Mouse (Mus musculus) testis, postnatal 10 days (tissue): ENCODE measurements at regions not wholly inside any gene's neighbourhood (a gene's known extent, or its start where the extent isn't known, plus 50 kb on each side); places are given as distances from the start of the nearest gene placed in this dataset.
A peak's percentile ranks its signal among the peaks of the same experiment; 100 is the strongest.

Experiments used
- DNase-seq: peaks from one replicate; pipeline ENCODE4 v3.0.0; 2021; ENCODE audit warnings: low spot score

DNA sequence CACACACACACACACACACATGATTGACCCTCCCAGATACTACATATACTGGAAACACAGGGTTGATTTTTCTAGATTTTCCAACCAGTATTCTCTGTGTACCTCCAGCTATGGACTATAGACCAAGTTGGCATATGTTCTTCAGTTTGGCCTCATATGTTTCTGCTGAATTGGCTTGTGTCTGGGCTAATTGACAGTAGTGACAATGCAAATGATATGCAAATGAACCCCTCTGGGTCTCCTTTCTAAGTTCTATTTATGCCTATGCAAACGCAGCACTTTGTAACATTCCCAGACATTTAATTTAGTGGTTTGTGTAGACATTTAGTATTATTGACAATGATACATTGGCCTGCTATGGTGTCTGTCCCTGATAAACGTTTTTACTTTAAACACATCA is 582.0 kb upstream of the Negr1 start:
- DNase-seq = no peak

DNA sequence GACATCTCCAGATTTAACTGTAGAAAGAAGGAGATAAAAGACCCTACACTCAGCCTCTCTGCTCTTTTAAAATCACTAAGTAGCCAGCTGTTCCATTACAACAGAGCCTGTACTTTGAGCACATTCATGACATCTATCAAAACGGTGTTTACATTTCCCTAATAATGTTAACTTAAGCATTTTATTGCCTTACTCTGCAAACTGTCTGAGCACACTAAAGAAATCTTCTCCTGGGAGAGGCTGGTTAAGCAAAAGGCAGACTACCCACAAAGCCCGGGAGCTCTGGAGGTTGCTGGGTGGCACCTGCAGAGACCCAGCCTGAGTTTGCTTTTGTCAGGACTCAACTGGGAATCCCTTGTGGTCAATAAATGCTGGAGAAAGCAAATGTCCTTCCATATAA is 567.5 kb upstream of the Negr1 start:
- no peak for DNase-seq

DNA sequence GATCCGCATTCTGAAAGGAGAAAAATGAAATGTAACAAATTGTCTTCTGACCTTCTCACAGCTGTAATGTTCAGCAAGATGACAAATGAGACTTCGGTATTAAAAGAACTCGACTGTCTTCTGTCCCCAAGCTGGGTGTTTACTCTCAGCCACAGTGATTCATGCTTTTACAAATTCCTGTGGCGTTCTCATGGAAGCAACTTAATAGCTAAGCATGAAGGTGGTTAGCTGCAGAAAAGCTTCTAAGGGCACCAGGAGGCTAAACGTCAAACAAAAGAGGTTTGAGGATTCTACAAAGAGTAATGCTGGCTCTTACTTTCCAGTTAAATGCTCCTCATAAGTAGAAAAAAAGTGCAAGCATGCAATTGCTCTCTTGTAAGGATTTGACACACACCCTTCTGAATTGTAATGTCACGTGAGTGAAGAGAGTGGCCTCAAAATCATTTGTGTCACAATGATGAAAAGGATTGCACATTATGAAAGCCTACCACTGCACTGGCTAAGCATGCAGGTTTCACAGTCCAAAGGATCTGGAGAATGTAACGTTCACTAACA is 543.8 kb upstream of the Negr1 start:
- DNase-seq = no peak

DNA sequence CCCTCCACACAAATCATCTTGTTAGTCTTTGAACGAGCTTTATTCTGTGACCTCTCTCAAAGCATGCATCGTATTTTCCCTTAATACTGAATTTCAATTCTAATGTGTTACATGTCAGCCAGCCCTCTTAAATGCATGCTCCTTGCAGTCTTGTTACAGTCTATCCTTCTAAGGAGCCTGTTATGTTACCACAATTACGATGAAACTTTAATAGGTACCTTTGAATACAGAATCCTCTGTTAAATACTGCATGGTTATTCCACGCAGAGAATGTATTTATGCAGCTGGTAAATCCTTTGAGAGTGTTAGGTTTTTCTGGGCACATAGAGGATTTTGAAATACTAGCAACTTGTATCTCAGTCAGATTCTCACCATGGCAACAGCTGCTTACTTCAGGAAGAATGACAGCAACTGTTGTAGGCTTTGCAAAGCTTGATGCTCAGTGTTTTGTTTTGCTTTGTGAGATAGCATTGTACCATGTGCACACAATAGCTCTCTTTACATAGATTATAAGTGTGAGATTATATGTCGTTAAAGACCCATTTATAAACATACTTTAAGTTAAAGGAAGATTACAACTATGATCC is 532.9 kb upstream of the Negr1 start:
- DNase-seq = no peak

DNA sequence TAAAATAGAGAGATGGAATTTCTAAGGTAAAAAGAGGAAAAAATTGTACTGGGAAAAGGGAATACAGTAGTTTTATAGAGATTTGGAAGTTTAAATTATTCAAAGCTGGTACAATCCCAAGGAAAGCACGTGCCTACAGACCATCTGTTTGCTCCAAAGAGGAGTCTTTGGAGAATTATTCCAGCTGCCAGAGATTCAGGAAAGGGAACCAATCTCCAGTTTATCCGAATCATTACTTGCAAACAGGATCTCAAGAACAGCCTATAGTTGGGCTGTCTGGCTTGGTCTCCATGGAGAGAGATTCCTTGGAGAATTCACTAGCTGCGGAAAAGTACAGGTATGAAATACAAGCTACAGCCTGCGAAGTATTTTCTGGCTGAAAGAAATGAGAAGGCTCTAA is 491.3 kb upstream of the Negr1 start:
- DNase-seq = no peak

DNA sequence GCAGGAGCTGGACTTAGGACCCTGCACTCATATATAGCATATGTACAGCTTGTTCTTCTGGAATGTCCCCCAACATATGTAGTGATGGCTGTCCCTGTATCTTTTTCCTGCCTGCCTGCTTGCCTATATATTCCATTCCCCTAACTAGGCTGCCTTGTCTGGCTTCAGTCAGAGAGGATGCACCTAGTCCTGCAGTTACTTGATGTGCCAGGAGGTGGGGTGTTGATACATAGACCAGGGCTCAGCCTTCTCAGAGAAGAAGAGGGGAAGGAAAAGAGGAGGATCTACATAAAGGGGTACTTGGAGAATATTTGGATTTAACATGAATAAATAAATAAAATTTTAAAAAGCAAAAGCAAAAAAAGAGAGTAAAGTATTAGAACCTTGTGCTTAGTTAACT is 479.3 kb upstream of the Negr1 start:
- peak; percentile 38 for DNase-seq

DNA sequence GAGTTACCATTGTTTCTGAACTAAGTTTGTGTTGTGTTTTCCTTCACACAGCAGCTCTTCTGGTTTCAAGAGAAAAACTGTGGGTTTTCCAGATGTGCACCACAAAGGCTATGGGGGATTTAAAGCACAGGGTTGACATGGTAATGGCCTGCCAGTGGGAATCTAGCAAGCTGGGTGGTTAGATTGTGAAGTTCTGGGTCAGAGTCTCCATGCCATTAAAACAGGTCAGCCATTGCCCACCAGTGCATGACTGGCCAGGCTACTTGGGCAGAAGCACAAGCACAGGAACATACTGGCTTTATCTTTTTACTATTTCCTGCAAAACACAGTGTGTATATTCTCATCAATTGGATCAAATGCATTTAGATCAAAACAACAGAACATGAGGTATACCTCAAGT is 467.9 kb upstream of the Negr1 start:
- no peak for DNase-seq

DNA sequence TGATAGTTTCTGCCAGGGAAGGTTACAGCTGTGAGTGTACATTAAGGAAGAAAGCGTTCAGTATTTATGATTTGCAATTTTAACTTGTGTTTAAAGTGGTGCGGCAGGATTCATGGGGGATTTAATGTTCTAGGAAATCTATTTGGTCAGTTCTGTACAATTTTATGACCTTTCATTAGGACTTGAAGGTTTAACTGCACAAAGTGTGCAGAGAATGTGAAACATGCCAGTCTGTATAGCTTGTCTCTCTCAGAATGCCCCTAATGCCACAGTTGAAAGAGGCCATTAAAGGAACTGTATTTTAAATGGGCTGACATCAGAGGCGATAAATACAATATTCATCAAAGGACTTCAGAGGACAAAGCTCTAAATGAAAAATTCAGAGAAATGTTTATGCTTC is 466.6 kb upstream of the Negr1 start:
- no peak for DNase-seq

DNA sequence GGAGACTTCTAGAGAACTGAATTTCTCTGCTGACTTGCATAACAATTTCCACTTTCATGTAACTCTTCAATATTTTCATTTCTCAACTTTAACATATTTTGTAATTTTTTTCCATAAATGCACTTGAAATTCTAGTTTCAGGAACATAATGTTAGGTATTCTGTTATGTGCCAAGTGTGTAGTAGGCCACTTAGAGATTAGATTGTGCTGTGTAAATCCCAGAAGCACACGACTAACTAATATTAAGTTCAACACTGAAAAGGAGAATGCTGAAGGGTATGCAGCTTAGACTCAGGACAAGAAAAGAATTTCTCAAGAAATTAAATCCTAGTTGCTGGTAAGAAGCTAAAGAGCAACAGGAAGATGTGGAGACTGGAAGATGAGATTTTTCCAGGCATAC is 455.8 kb upstream of the Negr1 start:
- no peak for DNase-seq

DNA sequence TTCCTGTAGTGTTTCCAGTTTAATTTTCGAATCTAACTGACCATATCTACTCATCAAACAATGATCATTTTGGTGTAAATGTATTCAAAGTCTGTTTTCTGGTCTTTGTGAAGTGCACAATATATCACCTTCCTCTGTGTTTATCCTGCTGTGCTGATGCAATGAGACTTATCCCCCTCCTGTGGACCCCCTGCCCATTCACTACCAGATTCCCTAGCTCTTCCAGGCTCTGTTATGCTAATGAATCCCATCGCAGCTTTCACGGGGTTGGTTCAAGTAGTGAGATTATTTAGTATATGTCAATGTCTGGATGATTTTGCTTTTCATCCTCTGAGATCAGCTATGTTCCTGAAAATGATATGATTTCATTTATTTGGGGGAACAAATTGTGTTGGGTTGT is 441.3 kb upstream of the Negr1 start:
- DNase-seq = no peak

DNA sequence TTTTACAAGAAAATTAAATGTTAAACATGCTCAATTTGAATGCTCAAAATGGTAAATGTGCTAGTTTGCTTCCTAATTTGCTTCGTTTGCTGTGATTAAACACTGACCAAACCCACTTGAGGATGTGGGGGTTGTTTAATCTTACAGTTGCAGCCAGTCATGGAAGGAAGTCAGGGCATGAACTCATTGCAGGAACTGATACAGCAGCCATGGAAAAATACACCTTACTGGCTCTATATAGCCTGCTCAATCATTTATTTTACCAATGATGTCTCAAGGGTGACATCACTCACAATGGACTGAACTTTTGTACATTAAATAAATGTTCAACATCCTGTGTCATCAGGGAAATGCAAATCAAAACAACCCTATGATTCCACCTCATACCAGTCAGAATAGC is 430.0 kb upstream of the Negr1 start:
- DNase-seq = no peak

DNA sequence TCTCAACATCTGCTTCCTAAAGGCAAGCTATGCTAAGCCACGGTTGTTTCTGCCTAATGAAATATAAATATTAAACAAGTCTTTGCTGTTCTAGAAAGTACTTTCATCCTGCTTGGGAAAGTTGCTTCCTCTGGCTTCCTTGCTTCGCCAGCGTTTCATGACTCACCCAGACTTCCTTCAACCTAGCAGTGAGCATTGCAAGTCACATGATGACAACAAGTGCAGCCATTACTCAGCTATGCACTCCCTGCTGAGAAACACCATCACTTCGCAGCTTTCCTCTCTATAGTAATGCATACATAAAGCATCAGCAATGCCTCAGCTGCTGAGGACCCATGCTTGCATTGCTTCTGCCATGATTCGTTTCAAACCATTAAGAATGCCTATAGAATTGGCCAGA is 420.2 kb upstream of the Negr1 start:
- DNase-seq = no peak

DNA sequence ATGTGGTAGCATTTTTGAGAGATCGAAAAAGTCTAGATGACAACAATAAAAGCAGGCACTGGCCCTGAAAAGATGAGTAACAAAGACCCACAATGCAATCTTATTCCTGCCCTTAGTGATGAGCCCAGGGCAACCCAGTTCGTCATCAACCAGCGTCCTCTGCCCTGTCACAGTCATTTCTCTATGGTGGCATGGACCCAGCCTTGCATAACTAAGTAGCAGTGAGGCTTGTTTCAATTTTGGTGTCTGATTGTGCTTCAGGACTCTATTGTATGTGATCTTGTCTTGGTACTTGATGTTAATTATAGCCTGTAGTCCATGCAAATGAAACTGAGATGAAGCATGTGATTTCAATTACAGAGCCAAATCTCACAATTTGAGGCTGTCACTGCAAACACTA is 412.3 kb upstream of the Negr1 start:
- DNase-seq = no peak

DNA sequence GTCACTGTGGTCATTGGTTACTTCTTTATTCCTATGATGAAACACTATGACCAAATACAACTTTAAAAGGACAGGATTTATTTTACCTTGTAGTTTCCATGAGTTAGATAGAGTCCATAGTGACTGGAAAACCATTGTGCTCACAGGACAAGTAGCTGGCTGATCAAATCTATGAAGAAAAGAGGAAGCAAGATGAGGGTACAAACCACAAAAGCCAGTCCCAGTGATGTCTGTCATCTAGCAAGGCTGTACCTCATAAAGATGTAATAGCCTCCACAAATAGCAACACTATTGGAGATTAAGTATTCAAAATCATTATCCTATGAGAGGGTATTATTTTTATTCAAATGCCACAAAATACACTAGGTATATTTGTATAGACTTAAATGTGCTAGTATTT is 391.5 kb upstream of the Negr1 start:
- no peak for DNase-seq

DNA sequence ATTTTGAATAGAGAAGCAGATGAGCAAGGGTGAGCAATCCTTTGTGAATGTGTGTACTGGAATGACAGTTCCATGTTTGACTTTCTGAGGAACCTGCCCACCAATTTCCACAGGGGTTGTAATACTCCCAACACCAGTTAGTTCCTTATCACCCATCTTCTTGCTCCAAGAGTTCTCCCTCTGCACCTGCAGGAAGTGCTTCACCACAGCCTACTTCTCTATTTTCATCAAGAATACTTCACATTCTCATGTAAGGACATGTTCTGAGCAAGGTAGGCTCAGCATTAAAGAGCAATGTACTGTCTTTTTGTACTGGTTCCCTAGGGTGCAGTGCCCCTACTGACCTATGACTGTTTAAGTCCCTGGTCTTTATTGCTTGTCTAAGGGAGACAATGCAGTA is 362.9 kb upstream of the Negr1 start:
- no peak for DNase-seq

DNA sequence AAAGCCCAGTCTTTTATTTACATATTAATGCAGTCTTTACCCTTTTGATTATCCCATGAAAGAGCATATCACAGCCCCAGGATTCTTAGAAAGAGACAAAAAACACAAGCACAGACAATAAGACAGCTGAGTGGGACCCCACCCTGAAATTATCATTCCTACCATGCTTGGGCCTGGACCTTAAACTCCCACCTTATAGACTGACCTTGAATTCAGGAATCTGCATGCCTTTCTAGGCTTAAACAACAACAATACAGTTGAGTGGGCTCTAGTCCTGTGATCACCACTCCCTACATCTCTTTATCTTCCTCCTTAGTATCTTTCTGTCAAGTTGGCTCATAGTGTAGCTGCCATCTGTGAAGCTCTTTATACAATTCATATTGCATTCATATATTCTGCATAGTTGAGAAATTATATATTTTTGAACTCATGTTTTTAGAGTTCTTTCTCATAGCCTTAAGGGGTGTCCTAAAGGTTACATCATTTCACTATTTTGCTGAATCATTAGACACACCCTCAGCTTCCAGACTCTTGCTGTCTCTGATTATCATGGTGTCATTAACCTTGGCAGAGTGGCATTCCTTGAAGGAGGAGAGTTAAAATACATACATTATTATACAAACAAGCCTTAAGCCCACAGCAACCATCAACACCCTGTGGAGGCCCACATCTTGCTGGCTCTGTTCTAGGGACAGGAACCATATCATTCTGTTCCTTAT is 361.7 kb upstream of the Negr1 start:
- no peak for DNase-seq

DNA sequence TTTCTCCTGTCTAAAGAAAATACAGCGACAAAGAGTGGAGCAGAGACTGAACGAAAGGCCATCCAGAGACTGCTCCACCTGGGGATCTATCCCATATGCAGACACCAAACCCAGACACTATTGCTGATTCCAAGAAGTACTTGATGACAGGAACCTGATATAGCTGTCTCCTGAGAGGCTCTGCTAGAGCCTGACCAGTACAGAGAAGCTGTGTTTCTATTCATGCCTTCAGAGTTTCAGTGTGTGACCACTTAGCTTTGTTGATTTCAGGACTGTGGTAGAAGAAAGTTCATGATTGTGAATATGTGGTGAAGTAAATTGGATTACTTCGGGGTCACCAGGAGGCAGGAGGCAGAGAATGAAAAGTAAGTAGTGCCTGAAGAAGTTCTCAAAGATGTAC is 356.3 kb upstream of the Negr1 start:
- no peak for DNase-seq

DNA sequence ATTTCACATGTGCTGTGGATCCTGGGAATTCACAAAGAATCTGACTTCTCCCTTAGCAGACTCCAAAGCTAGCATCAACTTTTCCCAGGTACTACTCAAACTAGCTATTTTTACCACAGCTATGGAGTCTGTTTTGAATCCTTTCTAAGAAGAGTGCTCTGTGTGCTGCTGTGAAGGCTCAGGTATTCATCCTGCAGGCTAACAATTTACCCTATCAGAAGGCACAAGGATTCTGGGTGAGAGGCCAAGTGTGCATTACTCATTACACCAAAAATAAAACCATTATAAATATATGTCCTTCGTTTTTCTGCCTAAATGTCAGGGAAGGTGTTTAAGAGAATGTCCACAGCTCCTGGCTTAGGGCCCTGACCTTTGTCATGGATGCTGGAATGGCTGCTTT is 353.2 kb upstream of the Negr1 start:
- no peak for DNase-seq

DNA sequence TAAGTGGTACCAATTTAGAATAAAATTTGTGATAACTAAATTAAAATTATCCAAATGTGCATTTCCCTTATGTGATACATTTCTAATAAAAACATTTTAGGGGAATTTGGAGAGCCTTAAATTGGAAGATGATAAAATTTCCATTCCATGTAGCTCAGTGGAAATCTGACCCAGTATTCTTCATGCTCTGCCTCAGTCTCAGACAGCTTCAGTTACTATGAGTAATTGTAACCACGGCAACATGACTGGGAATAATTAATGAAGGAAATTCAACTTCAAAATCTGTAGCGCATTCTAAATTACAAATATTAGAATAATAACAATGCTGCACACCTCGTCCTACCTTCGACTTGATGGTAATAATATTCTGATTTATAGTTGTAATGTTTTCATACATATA is 350.8 kb upstream of the Negr1 start:
- no peak for DNase-seq

DNA sequence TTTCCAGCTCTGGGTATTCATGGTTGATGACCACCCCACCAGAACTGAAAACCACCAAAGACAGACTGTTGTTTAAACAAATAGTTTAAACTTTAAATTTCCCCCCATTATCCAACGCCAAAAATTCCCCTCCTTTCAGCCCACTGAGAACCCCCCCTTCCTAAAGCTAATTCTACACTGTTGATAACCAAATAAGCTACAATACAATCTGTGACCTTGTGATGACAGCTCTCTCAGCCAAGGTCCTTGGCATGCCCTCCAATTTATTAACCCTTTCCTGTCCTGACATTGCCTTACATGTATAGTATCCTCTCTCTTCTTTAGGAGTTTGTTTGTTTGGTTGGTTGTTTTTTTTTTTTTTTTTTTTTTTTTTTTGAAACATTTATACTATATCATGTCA is 346.8 kb upstream of the Negr1 start:
- no peak for DNase-seq

DNA sequence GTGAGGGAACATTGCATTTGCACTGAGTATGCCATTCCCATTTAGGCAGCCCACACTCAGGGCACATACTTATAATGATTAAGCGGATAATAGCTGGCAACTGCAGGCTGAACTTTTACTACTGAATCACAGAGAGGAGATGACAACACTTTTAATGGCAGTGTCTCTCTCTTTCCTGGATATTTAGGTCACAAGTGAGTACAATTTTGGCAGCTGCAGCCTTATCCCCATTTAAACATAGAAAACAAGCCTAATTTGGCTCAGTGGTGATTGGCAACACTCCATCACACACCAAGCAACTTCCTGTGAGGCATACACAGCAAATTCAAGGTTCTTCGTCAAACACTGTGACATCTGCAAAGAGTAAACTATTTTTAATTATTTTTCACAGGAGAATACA is 329.5 kb upstream of the Negr1 start:
- no peak for DNase-seq

DNA sequence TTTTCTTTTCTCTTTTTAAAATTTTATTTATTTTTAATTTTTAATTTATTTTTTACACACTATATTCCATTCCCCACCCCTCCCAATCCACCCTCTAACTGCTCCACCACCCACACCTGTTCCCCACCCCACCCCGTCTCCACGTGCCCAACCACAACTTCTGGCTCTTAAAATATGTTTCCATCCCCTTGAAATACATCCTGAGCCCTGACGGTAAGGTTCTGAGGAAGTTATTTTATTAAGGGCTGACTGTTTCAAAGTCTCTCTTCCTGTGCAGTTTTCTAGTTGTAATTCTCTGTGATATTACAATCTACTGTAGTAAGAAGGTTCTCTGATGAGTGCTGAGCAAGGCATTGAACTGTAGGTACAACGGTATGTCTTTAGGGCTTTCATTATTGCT is 325.6 kb upstream of the Negr1 start:
- DNase-seq = no peak

DNA sequence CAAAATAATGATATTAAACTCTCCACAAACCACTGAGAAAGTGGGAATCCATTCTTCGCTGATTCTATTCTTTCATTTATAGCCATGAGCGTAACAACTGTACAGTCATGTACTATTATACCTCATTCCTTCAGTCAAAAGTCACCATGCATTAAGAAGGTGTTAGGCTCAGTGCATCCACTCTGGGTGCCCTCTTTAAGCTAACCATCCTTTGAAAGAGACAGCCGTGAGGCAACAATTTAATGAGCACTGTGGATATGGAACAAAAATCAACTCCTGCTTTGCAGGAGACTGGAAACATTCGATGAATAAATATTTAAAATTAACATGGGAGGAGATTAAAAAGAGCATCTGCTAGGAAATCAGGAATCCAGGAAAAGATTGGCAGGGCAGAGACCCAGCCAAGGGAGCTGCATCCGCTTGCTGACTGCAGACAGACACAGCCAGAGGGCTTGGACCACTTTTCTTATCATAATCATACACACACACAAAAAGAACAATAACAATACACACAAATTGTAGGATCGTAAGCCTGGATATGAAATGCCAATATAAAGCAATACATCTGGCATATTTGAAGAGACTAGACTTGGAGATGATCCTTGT is 309.2 kb upstream of the Negr1 start:
- DNase-seq = no peak
